Mouse (Mus musculus) neural tube, embryonic 11.5 days (tissue): ENCODE data around the gene 2010315B03Rik. TPM values are rescaled to one million over a fixed set of nuclear protein-coding genes. Genes with fewer than 3 reads are reported as not detected.

Source experiments
- polyA plus RNA-seq: library from polyadenylated mRNA; unstranded; fragments of >200 nt; fragmentation: Nextera tagmentation; extraction: Ambion mirVana; gene quantifications from 2 replicates; pipeline ENCODE4 v1.2.1, GENCODE M21; 2014

Gene 2010315B03Rik
- polyA plus RNA-seq, 1 experiment from 2014 or later, result 3.5 TPM

Other genes starting within 250 kb of the 2010315B03Rik start
- 0.27 and 0.77 TPM in 2 replicates for gene Ccr2, start 210.7 kb downstream of the 2010315B03Rik start, polyA plus RNA-seq
- gene Ccr5, start 191.2 kb downstream of the 2010315B03Rik start, polyA plus RNA-seq, result 0.25 and 1.0 TPM in 2 replicates
- gene Ppp2r3d, start 164.2 kb upstream of the 2010315B03Rik start, polyA plus RNA-seq, result 126 and 133 TPM in 2 replicates
- not detected in 2 replicates for gene Gm21836, start 181.1 kb upstream of the 2010315B03Rik start, polyA plus RNA-seq